Comparison of ENCODE assay signal across 11 mouse cellular contexts in genomic region chr1:116240538-116240937, GRCm38 (mm10).
"Had no signal": no experiment of that assay in that cellular context is flagged by ENCODE, and none has a peak within 500 bp of the region (broad histone marks: within the 10 kb centered on the region; RNA-seq: fewer than 3 reads in every experiment).

No protein-coding gene starts in this region.

- H3K27me3 ChIP-seq: kidney, embryonic 15.5 days; limb, embryonic 13.5 days had no signal

- H3K9ac ChIP-seq: kidney, embryonic 15.5 days; limb, embryonic 13.5 days; liver, embryonic 14.5 days had no signal

- H3K4me3 ChIP-seq: kidney, embryonic 15.5 days; limb, embryonic 13.5 days; myocyte had no signal

- H3K4me1 ChIP-seq: kidney, embryonic 15.5 days; limb, embryonic 13.5 days had no signal

- H3K36me3 ChIP-seq: kidney, embryonic 15.5 days; limb, embryonic 13.5 days had no signal

- H3K9me3 ChIP-seq: kidney, embryonic 15.5 days; limb, embryonic 13.5 days had no signal

- H3K4me2 ChIP-seq: kidney, embryonic 15.5 days; limb, embryonic 13.5 days had no signal

- DNase-seq: kidney, adult 2 months; kidney, postnatal 14 days; left cerebral cortex, postnatal 4 days; lung, adult 18-20 months; retina, postnatal 1 day; thymus, postnatal 36 days had no signal

- ATAC-seq: intestine, embryonic 16.5 days had no signal

- H3K27ac ChIP-seq: kidney, embryonic 15.5 days; limb, embryonic 13.5 days; liver, embryonic 14.5 days had no signal
